Mouse (Mus musculus) bone marrow, adult 2 months (tissue): ENCODE data around the gene Primpol.

Experiments used
- CTCF ChIP-seq: fragments of 200-500 bp; IDR thresholded peaks from 2 replicates; pipeline ENCODE4 v1.5.1; 2011; ENCODE audit warnings: low read length, control low read depth; ENCODE audit not compliant: control insufficient read depth, insufficient read depth
- POLR2A ChIP-seq: fragments of 200-500 bp; IDR thresholded peaks from 2 replicates; pipeline ENCODE4 v1.6.1; 2011; ENCODE audit warnings: low read depth, mild to moderate bottlenecking, control low read depth, low read length, borderline replicate concordance; ENCODE audit not compliant: control insufficient read depth

DNA sequence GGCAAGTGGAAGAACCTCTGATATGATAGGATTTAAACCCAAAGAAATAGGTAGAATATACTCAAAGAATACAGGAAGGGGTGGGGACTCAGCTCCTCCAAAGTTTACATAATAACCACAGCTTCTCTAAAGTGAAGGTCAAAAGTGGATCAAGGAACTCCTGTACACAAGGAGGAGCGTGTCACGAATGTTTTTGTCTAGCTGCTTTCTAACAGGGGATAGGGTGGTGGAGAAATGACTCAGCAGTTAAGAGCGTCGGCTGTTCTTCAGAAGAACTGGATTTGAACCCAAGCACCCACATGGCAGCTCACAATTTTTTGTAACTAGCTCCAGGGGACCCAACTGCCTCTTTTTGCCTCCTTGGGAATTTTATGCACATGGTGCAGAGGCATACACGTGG lies 22.8 kb upstream of the Primpol start:
- TF ChIP-seq POLR2A (no peak), CTCF (no peak)
